ENCODE assay signal across 8 mouse cellular contexts in genomic region chr4:133659497-133660192, GRCm38 (mm10). TPM values are rescaled to one million over a fixed set of nuclear protein-coding genes. Genes with fewer than 3 reads are reported as not detected.
DNase-seq lines count a peak whose midpoint lies in the region; ATAC-seq and TF ChIP-seq lines count a peak whose summit lies in the region.

No protein-coding gene starts in this region.

- peak in 1 of 2 experiments; percentile 20 for DNase-seq in left cerebral cortex, adult 2 months (ENCODE audit: extremely low spot score in 1 of 2, low spot score in 2 of 2)
- DNase-seq in left cerebral cortex, adult 11 months (ENCODE audit: low spot score) = no peak
- peak; percentile 51 for DNase-seq in embryo, embryonic 9.5 days (ENCODE audit: extremely low spot score)
- DNase-seq in lung, postnatal 14 days = peak; percentile 73
- peak; percentile 35 to 71 for DNase-seq in spleen, postnatal 10 days (ENCODE audit: low spot score in 2 of 2)
- DNase-seq in left cerebral cortex, adult 18-20 months (ENCODE audit: low spot score in 2 of 2) = no peak

- no peaks in the 10 kb centered on the region for H3K36me3 ChIP-seq in heart, embryonic 11.5 days (ENCODE audit: control insufficient read depth, insufficient read depth, low read length)
- peaks cover 10% of the 10 kb centered on the region for H3K36me3 ChIP-seq in kidney, embryonic 14.5 days (ENCODE audit: control insufficient read depth, insufficient read depth, low read length)

- intact Hi-C loops in left cerebral cortex, adult 2 months (cut with DNase I) = no loop called here

- H3K4me3 ChIP-seq in left cerebral cortex, adult 2 months = peak overlapping the region; percentile 24
- peak overlapping the region; percentile 26 for H3K4me3 ChIP-seq in heart, embryonic 11.5 days (ENCODE audit: low read depth, low read length)
- H3K4me3 ChIP-seq in kidney, embryonic 14.5 days (ENCODE audit: low read length) = peak overlapping the region; percentile 27

- peak; percentile 28; the same call in 1 of the 2 replicates for ATAC-seq in heart, embryonic 11.5 days (replicated peaks; ENCODE audit: insufficient number of reproducible peaks, low FRiP score, low TSS enrichment)
- ATAC-seq in kidney, embryonic 14.5 days (ENCODE audit: low FRiP score, low TSS enrichment) = peak; percentile 20; the same call in 1 of the 2 replicates

- no peak for TF ChIP-seq CTCF in left cerebral cortex, adult 2 months (IDR thresholded peaks at IDR 0.05)

- peak overlapping the region; percentile 62 for H3K4me2 ChIP-seq in heart, embryonic 11.5 days
- peak overlapping the region; percentile 49 for H3K4me2 ChIP-seq in kidney, embryonic 14.5 days (replicated peaks; ENCODE audit: low read depth, low read length)

- H3K27ac ChIP-seq in left cerebral cortex, adult 2 months = peak overlapping the region; percentile 80
- peak overlapping the region; percentile 85 for H3K27ac ChIP-seq in heart, embryonic 11.5 days (ENCODE audit: low read depth, low read length)
- peak overlapping the region; percentile 96 for H3K27ac ChIP-seq in kidney, embryonic 14.5 days (ENCODE audit: low read depth, low read length)

- peak overlapping the region; percentile 58 for H3K9ac ChIP-seq in heart, embryonic 11.5 days (ENCODE audit: low read depth, low read length)
- peak overlapping the region; percentile 51 for H3K9ac ChIP-seq in kidney, embryonic 14.5 days (ENCODE audit: low read depth, low read length)

- 17% methylated on average over 15 of the region's 15 CpGs for WGBS in heart, embryonic 11.5 days (ENCODE audit: insufficient replicate concordance)
- WGBS in kidney, embryonic 14.5 days = 6% methylated on average over 15 of the region's 15 CpGs

- H3K9me3 ChIP-seq in heart, embryonic 11.5 days (replicated peaks; ENCODE audit: control insufficient read depth, low read length) = no peaks in the 10 kb centered on the region
- no peaks in the 10 kb centered on the region for H3K9me3 ChIP-seq in kidney, embryonic 14.5 days (ENCODE audit: control insufficient read depth, low read length)

- no peaks in the 10 kb centered on the region for H3K27me3 ChIP-seq in heart, embryonic 11.5 days (ENCODE audit: control insufficient read depth, insufficient read depth, low read length)
- no peaks in the 10 kb centered on the region for H3K27me3 ChIP-seq in kidney, embryonic 14.5 days (ENCODE audit: control insufficient read depth, insufficient read depth, low read length)

- peaks cover 20% of the 10 kb centered on the region for H3K4me1 ChIP-seq in heart, embryonic 11.5 days (ENCODE audit: control insufficient read depth, insufficient read depth, low read length)
- peaks cover 34% of the 10 kb centered on the region for H3K4me1 ChIP-seq in kidney, embryonic 14.5 days (ENCODE audit: control insufficient read depth, insufficient read depth, low read length)

RNA-seq across cellular contexts. Expression of gene Zdhhc18, which starts 9.7 kb away (rescaled TPM):
- 10 to 100 TPM; 33.2 to 36.8 TPM for total RNA-seq in left cerebral cortex, adult 2 months (2021)
- 1.5 and 2.5 TPM in 2 replicates for polyA plus RNA-seq in heart, embryonic 11.5 days (2014; fragmentation: Nextera tagmentation; extraction: Ambion mirVana)
- 3.0 and 4.2 TPM in 2 replicates for polyA plus RNA-seq in kidney, embryonic 14.5 days (2014; fragmentation: Nextera tagmentation; extraction: Ambion mirVana)
- 10 to 100 TPM; 35.5 to 39.2 TPM for total RNA-seq in left cerebral cortex, adult 18-20 months (2021)

RNA-seq across cellular contexts. Expression of gene Pigv, which starts 12.8 kb away (rescaled TPM):
- 1 to 10 TPM; 7.9 to 8.1 TPM for total RNA-seq in left cerebral cortex, adult 2 months (2021)
- polyA plus RNA-seq in heart, embryonic 11.5 days (2014; fragmentation: Nextera tagmentation; extraction: Ambion mirVana) = 11.4 and 13.9 TPM in 2 replicates
- 12.6 and 16.9 TPM in 2 replicates for polyA plus RNA-seq in kidney, embryonic 14.5 days (2014; fragmentation: Nextera tagmentation; extraction: Ambion mirVana)
- total RNA-seq in left cerebral cortex, adult 18-20 months (2021) = 1 to 10 TPM; 7.1 to 9.7 TPM

RNA-seq across cellular contexts. Expression of gene Sfn, which starts 57.7 kb away (rescaled TPM):
- 1 to 10 TPM; 1.7 to 2.6 TPM for total RNA-seq in left cerebral cortex, adult 2 months (2021)
- 1.7 and 3.0 TPM in 2 replicates for polyA plus RNA-seq in heart, embryonic 11.5 days (2014; fragmentation: Nextera tagmentation; extraction: Ambion mirVana)
- 8.0 and 9.5 TPM in 2 replicates for polyA plus RNA-seq in kidney, embryonic 14.5 days (2014; fragmentation: Nextera tagmentation; extraction: Ambion mirVana)
- total RNA-seq in left cerebral cortex, adult 18-20 months (2021) = 1 to 10 TPM; 1.4 to 2.6 TPM

Comparison
In these comparisons a context has a peak if more than half of its experiments do, and no peak if none do; other contexts are left out.
1. DNase-seq: peak in embryo, embryonic 9.5 days (single experiment), lung, postnatal 14 days (single experiment) and spleen, postnatal 10 days (2 of 2); none in left cerebral cortex, adult 11 months (single experiment) and left cerebral cortex, adult 18-20 months (0 of 2).
2. Peak in every context shown above with its lines, with median percentiles within 50 percentile points of each other: H3K27ac ChIP-seq and H3K4me3 ChIP-seq.